Mouse (Mus musculus) myocyte (in vitro differentiated cells): ENCODE measurements around the gene Kiss1r.

Experiments used
- E2F4 ChIP-seq: IDR thresholded peaks from one replicate; pipeline ENCODE4 v1.6.1; 2011; ENCODE audit warnings: mild to moderate bottlenecking, control low read depth, moderate library complexity; ENCODE audit not compliant: insufficient read depth
- MAX ChIP-seq: IDR thresholded peaks from one replicate; pipeline ENCODE4 v1.6.1; 2011; ENCODE audit warnings: low read depth, mild to moderate bottlenecking, control low read depth
- MYOG ChIP-seq, 3 experiments: IDR thresholded peaks; one replicate each; pipeline ENCODE4 v1.6.1; 2011; ENCODE audit warnings: control low read depth in 2 of 3, low read depth in 2 of 3, mild to moderate bottlenecking in 2 of 3; ENCODE audit not compliant: insufficient read length in 2 of 3, control insufficient read depth in 1 of 3, insufficient read depth in 1 of 3
- POLR2A ChIP-seq: IDR thresholded peaks from one replicate; pipeline ENCODE4 v1.6.1; 2011; ENCODE audit warnings: low read depth, mild to moderate bottlenecking, control low read depth, moderate library complexity; ENCODE audit not compliant: insufficient read length
- POLR2AphosphoS2 ChIP-seq: IDR thresholded peaks from one replicate; pipeline ENCODE4 v1.6.1; 2011; ENCODE audit warnings: low read depth, control low read depth; ENCODE audit not compliant: insufficient read length
- TCF3 ChIP-seq: IDR thresholded peaks from one replicate; pipeline ENCODE4 v1.6.1; 2011; ENCODE audit warnings: low read depth, control low read depth; ENCODE audit not compliant: insufficient read length

GRCm38 (mm10) chr10:79928030-79928694, 11.4 kb downstream of the Kiss1r start:
- no peak for TF ChIP-seq POLR2AphosphoS2
- no peak for TF ChIP-seq POLR2A
- TF ChIP-seq TCF3 = no peak
- no peak for TF ChIP-seq E2F4
- TF ChIP-seq MYOG (IDR thresholded peaks at IDR 0.05; ENCODE audit: control insufficient read depth in 1 of 3, insufficient read depth in 1 of 3, insufficient read length in 2 of 3, low read depth in 2 of 3) = no peak
- TF ChIP-seq MAX = no peak
